Mouse (Mus musculus): ENCODE data around the gene Focad. TPM values are rescaled to one million over a fixed set of nuclear protein-coding genes. Genes with fewer than 3 reads are reported as not detected.
A peak's percentile ranks its signal among the peaks of the same experiment; 100 is the strongest.

Focad gene
- total RNA-seq (2021) = 10 to 100 TPM; 46.9 to 50.3 TPM
- long read RNA-seq, experiment 1, full-length matches to known transcripts = 8 of 29 reads
- long read RNA-seq, experiment 1, partial matches to known transcripts = 11 of 29 reads
- long read RNA-seq, experiment 1, other reads (novel, unspliced or antisense) = 10 of 29 reads
- long read RNA-seq, experiment 2, full-length matches to known transcripts = 5 of 22 reads
- long read RNA-seq, experiment 2, partial matches to known transcripts = 10 of 22 reads
- long read RNA-seq, experiment 2, other reads (novel, unspliced or antisense) = 7 of 22 reads

DNA sequence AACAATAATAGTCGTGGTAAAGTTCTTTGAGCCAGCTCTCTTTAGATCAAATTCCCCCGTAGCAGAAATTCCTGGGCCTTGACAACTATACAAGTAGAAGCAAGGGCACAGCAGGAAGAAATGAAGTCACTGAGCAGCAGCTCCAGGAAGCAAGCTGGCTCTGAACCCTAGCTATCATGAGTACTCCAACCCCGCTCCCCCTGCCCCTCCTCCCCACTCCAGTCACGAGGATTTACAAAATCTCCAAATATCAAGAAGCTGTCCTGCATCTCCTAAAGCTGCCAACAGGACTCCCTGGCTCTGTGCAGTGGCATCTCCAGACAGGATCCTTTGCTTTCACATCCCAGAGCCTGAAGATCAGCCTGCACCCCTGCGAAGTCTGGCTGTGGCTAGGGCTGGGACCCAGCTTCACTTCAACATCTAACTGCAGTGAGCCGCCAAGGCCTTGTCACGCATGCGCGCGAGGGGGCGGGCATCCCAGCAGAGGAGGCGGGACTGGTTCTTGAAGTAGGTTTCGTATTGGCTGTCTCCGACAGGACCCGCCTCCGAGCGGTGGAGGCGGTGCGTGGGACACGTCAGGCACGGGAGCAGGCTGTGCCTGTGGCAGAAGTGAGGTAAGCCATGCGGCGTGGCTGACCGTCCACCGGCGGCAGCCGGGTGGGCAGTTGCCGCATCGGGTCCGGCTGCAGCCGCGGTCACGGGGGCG lies at the start of gene Focad:
Gene Focad (plus strand): TSS at position 568 of the 706 bp plus-strand sequence.
- peak; percentile 99 for DNase-seq (ENCODE audit: low spot score in 2 of 2)

DNA sequence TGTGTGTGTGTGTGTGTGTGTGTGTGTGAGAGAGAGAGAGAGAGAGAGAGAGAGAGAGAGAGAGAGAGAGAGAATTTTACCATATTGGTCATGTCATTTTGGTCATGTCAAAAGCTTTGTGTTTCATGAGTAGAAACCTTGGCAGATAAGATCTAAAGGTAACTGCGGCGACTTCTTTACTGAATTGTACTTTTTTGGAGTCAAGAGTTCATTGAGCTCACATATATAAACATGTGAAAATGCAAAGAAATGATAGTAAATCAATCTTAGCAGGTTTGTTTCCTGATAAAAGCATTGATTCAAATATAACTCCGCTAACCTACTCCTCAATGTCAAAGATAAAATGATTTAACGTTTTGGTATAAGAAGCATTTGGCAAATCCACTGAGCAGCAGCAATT lies 49.3 kb upstream of the Focad start:
- DNase-seq (ENCODE audit: low spot score in 2 of 2) = no peak

GRCm38 (mm10) chr4:88046280-88046679 lies 48.1 kb upstream of the Focad start:
- no peak for DNase-seq (ENCODE audit: low spot score in 2 of 2)

- DNase-seq (ENCODE audit: low spot score in 2 of 2) = no peak
Measured at GRCm38 (mm10) chr4:88075388-88075787, 19.0 kb upstream of the Focad start.

GRCm38 (mm10) chr4:88078983-88079382 lies 15.4 kb upstream of the Focad start:
- DNase-seq (ENCODE audit: low spot score in 2 of 2) = no peak

GRCm38 (mm10) chr4:88081417-88081816 lies 13.0 kb upstream of the Focad start:
- no peak for DNase-seq (ENCODE audit: low spot score in 2 of 2)

DNA sequence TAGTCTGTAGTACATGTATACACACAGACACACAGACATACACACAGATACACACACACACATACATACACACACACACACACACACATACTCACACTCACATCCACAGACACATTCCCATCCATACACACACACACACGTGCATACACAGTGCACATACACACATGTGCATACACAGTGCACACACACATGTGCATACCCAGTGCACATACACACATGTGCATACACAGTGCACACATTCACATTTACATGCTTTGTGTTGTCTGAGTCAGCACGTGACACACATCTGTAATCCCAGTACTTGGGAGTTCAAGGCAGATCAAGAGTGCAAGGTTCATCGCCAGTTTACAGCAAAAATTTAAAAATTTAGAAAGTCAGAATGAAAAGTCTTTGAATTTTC lies 12.5 kb upstream of the Focad start:
- no peak for DNase-seq (ENCODE audit: low spot score in 2 of 2)

DNA sequence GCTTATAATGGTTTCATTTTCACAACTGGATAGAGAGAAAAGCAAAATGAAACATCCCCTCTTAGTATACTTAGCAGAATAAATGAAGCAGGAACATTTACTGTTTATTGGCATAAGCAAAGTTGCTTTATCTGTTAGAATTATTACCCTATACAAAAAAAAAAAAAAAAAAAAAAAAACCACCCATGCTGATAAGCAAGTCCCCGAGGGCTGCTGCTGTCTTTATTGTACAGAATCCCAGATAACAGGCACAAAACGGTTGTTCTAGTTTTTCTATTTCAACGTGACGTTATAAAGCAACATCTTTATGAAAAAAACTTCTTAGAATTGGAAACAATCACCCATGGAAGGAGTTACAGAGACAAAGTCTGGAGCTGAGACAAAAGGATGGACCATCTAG lies 12.0 kb upstream of the Focad start:
- DNase-seq (ENCODE audit: low spot score in 2 of 2) = no peak

GRCm38 (mm10) chr4:88083781-88084180 lies 10.6 kb upstream of the Focad start:
- DNase-seq (ENCODE audit: low spot score in 2 of 2) = no peak

DNA sequence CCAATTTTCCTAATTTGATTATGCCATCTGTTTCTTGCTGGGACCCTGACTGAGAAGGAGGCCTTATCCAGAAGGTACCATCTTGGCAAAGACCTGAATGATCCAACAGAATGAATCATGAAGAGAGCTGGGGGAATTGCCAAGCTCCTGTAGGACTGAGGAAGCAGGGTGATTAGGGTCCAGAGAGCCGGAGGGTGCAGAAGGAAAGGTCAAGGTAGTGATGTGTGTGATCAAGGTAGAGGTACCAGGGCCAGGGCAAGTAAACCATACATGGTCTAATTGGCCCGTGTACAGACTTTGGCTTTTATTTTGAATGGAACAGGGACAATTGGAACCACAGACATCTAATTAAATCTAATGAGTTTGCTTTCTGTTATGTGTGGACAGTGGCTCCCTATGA lies 4.1 kb upstream of the Focad start:
- no peak for DNase-seq (ENCODE audit: low spot score in 2 of 2)

GRCm38 (mm10) chr4:88094768-88095420 lies 465 bp downstream of the Focad start:
- DNase-seq (ENCODE audit: low spot score in 2 of 2) = no peak

DNA sequence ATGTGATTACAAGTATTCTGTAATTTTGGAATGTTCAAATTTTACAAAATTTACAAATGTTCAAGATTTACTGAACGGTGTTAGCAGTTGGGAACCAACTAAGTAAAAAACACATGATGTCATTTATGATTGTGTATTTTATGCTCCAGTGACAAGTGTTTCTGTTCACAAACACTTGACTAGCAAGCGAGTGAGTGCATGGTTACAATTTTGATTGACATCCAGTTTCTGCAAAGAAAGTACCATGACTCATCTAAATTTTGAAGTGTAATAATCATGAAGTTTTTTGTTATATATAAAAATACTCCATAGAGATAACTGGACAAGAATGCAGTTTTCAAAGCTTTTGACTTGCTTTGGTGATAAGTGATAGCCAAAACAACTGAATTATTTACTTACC lies 1.3 kb downstream of the Focad start:
- DNase-seq (ENCODE audit: low spot score in 2 of 2) = no peak

DNA sequence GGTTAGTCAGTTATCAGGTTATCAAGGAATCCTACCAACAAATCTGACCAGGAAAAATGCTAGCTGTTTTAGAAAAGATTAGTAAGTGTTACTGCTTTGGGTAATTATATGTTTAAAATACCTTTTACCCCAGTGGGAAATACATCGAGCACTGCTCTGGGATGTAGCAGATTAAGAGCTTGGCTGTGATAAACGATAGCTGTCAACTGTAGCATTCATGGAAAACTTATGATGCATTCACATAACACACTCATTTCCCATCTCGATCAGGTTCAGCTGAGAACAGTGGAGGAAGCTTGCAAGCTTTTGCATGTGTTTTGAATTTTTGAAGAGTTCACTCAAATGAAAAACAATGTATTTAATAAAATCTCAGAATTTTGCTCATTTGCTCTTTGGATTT lies 14.2 kb downstream of the Focad start:
- no peak for DNase-seq (ENCODE audit: low spot score in 2 of 2)

- DNase-seq (ENCODE audit: low spot score in 2 of 2) = no peak
Measured at GRCm38 (mm10) chr4:88117331-88117730, 22.9 kb downstream of the Focad start.

- DNase-seq (ENCODE audit: low spot score in 2 of 2) = no peak
Measured at GRCm38 (mm10) chr4:88117942-88118341, 23.5 kb downstream of the Focad start.

DNA sequence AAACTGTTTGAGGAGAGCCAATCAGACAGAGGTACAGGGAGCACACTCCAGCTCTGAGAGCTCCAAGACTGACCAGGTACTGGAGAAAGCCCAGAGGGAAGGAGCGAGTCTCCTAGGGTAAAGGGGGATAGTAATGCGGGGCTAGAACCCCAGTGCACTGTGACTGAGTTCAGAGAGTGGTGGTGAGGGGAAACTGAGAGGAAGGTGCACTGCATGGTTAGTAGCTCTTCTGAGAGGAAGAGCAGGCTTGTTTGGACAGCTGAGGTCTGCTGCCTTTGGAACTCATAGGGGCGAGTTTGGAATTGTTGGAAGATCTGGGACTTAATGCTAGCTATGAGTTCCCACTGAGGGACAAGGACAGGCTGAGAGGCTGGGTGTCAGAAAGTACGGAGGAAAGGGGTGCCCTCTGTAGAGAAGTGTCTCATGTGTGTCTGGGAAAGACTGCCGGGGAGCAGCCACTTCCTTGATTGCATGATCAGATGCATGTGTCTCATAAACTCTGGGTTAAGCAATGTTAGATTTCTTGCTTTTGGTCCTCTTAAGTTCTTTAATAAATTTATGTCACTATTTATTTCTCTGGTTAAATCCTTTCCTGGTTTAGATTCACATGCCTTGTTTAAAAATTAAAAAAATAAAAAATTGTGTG lies 24.4 kb downstream of the Focad start:
- no peak for DNase-seq (ENCODE audit: low spot score in 2 of 2)

DNA sequence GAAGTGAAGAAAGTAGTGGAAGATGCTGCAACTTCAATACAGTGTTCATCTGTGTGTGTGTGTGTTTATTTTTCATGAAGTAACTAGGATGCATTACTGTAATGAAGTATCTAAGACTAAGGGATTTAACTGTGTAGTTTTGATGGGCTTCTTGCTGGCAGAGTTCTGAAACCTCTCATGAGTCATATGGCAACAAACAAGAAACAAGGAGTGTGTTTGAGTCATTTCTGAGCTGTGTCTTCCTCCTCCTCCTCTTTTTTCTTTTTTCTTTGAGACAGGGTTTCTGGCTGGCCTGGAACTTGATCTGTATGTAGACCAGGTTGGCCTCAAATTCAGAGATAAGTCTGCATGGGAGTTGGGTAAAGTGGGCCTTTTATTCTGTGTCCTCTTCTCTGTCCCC lies 25.7 kb downstream of the Focad start:
- no peak for DNase-seq (ENCODE audit: low spot score in 2 of 2)

- no peak for DNase-seq (ENCODE audit: low spot score in 2 of 2)
Measured at GRCm38 (mm10) chr4:88122472-88122871, 28.0 kb downstream of the Focad start.

DNA sequence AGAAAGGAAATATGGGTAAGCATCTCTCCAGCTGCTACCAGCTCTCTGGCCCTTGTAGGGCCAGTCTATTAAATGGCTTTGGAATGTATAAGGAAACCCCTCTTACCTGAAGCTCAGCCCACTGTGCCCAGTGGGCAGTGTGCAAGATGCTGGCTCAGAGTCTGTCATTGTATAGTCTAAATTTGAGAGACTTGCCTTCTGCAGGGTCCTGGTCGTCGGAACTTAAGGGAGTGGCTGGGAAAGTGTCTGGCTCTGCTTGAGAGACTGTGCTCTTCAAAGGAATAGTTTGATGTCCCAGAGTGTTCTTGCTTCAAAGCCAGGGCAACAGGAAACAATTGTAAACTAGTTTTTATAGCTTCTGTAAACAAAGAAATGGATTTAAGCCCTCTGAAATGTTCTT lies 41.5 kb downstream of the Focad start:
- DNase-seq (ENCODE audit: low spot score in 2 of 2) = no peak

DNA sequence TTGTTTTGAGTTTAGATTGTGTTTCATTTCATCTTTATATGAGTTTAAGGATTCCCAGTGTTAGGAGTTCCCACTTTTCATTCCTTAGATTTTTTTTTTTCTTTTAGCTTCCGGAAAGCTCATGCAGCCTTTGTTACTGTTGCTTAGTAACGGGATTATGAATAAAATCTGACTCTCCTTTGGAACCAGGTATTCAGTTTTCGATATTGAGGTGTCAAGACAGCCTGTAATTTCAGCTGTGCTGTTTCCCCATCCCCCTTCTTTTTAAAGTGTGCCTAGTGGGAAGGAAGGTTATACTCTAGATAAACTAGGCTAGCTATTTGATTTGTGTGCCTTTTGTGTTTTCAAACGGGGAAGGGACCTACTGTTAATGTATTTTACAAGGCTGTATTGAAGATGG lies 42.1 kb downstream of the Focad start:
- DNase-seq (ENCODE audit: low spot score in 2 of 2) = no peak

DNA sequence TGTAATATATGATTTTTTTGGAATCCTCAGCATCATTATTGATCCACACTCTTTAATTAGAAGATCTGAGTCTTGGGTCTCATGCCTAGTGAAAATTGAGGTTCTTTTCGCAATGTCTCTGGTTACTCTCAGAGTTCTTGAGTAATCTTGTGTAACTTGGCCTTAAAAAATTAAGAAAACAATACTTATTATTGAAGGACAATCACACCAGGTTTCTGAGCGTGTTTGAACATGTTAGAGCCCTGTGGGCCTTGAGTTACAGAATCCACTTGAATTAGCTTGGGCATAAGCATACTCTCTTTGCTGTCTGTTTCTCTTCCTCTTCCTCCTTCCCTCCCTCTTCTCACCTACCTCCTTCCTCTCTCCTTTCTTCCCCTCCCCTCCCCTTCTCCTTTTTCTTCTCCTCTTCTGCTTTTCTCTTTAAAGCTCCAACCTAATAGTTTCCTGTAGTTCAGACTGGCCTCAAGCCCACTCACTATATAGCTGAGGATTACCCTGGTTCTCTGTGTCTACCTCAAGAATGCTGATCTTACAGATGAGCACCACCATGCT lies 44.0 kb downstream of the Focad start:
- DNase-seq (ENCODE audit: low spot score in 2 of 2) = no peak

GRCm38 (mm10) chr4:88149462-88149861 lies 55.0 kb downstream of the Focad start:
- DNase-seq (ENCODE audit: low spot score in 2 of 2) = no peak

All from left cerebral cortex, adult 18-20 months (tissue).